Mouse (Mus musculus) bone marrow, adult 2 months (tissue): ENCODE measurements around the gene Scgb2b26. TPM values are rescaled to one million over a fixed set of nuclear protein-coding genes. Genes with fewer than 3 reads are reported as not detected.
"Not testable (repeated sequence)": the region's sequence is repeated elsewhere in the genome, so short reads cannot be mapped to it uniquely, and the experiment has no call there.

ENCODE experiments used
- H3K27ac ChIP-seq: fragments of 200-500 bp; 2 replicates; pipeline ENCODE4 v1.5.1; 2012; ENCODE audit warnings: low read depth, mild to moderate bottlenecking, control low read depth, inconsistent platforms, low read length; ENCODE audit not compliant: control insufficient read depth, poor library complexity, insufficient read depth
- H3K4me1 ChIP-seq: fragments of 200-500 bp; 2 replicates; pipeline ENCODE4 v1.6.1; 2011; ENCODE audit warnings: low read length; ENCODE audit not compliant: control insufficient read depth, insufficient read depth
- H3K4me3 ChIP-seq: fragments of 200-500 bp; replicated peaks from 2 replicates; pipeline ENCODE3; 2011; ENCODE audit warnings: mild to moderate bottlenecking, low read depth, low read length, control low read depth; ENCODE audit not compliant: control insufficient read depth
- CTCF ChIP-seq: fragments of 200-500 bp; IDR thresholded peaks from 2 replicates; pipeline ENCODE4 v1.5.1; 2011; ENCODE audit warnings: low read length, control low read depth; ENCODE audit not compliant: control insufficient read depth, insufficient read depth
- POLR2A ChIP-seq: fragments of 200-500 bp; IDR thresholded peaks from 2 replicates; pipeline ENCODE4 v1.6.1; 2011; ENCODE audit warnings: low read depth, mild to moderate bottlenecking, control low read depth, low read length, borderline replicate concordance; ENCODE audit not compliant: control insufficient read depth
- WGBS: fragments of 180-500 bp; shearing (Covaris S2); methylation state at CpG from one replicate; pipeline ENCODE4 v1.1.7; 2018; 5-methylcytosine and 5-hydroxymethylcytosine counted together
- polyA plus RNA-seq: library from polyadenylated mRNA; stranded (reverse); fragments of >200 nt; gene quantifications from 2 replicates; pipeline ENCODE4 v1.2.4, GENCODE M21; 2011; ENCODE audit warnings: low replicate concordance; ENCODE audit not compliant: missing spikeins, insufficient read depth, insufficient read length

The Scgb2b26 gene
- polyA plus RNA-seq, result not detected in 2 replicates

DNA sequence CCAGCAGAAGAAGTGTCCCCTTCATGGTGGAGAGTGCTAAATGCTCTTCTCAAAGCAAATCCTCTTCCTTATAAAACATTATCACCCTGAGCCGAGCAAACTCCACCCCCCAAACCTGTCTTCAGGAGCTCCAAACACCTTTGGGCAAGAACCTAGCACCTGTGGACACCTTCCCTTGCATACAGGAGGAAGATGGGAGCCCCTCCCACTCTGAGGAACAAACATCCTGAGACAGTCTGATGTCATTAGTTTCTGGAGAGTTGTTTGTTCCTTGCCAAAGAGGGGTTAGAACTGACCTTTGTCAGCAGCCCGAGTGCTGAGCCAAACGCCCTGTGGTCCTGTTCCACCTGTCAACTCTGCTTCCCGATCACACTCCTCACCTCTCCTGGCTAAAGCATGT, at the start of gene Scgb2b26:
Scgb2b26 (minus strand) TSS at position 101 of the 400 bp plus-strand sequence.
- no peak for TF ChIP-seq POLR2A
- no peak for TF ChIP-seq CTCF
- WGBS, result 73% methylated on average over 4 of the region's 4 CpGs
- H3K4me1 ChIP-seq, result no peaks in the 10 kb centered on the region
- H3K27ac ChIP-seq, result no peak within 1 kb of the TSS
- no peak within 1 kb of the TSS for H3K4me3 ChIP-seq

DNA sequence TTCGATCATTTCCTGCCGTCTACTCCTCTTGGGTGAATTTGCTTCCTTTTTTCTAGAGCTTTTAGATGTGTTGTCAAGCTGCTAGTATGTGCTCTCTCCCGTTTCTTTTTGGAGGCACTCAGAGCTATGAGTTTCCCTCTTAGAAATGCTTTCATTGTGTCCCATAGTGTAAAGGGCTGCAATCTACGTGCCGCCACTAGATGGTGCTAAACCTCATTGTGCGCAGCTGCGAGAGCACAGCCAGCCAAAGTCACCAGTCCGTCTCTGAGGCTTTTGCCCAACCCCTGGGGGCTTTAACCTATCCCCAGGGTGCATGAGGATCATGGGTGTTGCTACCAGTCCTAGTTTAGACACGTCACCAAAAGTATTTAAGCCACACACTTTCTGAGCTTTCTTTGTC, 37.4 kb upstream of the Scgb2b26 start:
- peak; percentile 44; the same call in 1 of the 2 replicates for TF ChIP-seq CTCF
- H3K4me3 ChIP-seq, H3K27ac ChIP-seq, H3K4me1 ChIP-seq: not testable (repeated sequence)
- WGBS, result 14% methylated on average over 8 of the region's 9 CpGs

DNA sequence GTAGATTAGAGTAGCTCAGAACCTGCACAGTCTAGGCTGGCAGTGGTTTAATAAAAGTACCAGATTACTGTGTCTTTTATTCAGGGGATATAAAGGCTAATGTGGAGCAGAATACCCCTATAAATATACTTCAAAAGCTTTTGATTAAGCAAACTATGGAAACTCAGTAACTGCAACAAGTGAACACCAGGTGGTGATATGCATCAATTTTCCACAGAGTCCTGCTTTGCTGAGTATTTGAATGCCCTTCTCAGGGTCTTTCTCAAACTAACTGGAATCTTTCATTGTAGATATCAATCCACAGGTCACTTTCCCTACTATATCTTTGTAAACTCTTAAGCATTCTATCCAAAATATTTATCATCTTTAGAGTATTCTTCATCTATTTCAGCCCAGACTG, 41.9 kb downstream of the Scgb2b26 start:
- TF ChIP-seq CTCF (no peak), POLR2A (no peak)

DNA sequence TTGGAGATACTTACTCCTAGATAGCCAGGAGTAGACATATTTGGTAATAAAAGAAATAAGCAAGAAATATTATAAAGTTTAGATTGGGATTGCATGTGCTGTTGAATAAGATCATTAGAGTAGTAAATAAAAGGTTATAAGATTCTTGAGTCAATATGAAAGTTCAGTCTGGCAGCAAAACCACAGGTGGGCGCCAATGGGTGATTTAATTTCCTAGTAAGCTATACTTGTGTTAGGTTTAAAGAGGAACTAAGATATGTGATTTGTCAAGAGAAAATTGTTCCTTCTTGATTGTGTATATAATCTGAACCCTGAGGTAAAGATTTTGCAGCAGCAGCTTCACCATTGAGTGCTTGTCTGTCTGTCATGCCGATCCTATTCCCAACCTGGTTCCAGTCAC, 44.0 kb downstream of the Scgb2b26 start:
- 72% methylated on average over 2 of the region's 2 CpGs for WGBS
- Histone ChIP-seq H3K4me1 (peaks cover 3% of the 10 kb centered on the region), H3K27ac (no peak overlapping the region), H3K4me3 (no peak overlapping the region)
- no peak for TF ChIP-seq CTCF

More for the DNA sequence above, 41.9 kb downstream of the Scgb2b26 start:
- H3K4me1 ChIP-seq, result peaks cover 3% of the 10 kb centered on the region
- no peak overlapping the region for H3K4me3 ChIP-seq
- H3K27ac ChIP-seq, result no peak overlapping the region

DNA sequence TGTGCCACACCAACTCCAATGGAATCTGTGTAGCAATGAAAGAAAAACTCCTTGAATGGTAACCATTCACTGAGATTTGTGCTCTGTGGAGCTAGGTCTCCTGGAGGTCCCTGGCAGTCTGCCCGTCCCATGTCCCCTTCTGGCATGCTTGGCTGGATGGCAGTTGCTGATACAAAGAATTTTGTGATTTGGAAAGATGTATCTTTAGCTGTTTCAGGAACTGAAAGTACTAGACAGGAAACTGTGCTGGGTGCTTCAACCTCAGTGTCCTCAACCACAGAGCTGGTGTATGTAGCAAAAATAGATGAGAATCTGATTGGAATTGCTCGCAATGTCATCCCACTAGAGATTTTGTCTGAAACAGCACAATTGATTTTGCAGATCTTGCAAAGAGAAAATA, 44.8 kb downstream of the Scgb2b26 start:
- no peak for TF ChIP-seq CTCF
- TF ChIP-seq POLR2A, result no peak
- H3K4me1 ChIP-seq, result peaks cover 3% of the 10 kb centered on the region
- 38% methylated on average over 2 of the region's 2 CpGs for WGBS

More for the DNA sequence above, 44.8 kb downstream of the Scgb2b26 start:
- H3K27ac ChIP-seq, result no peak overlapping the region
- no peak overlapping the region for H3K4me3 ChIP-seq

Other genes with a start within 250 kb of the Scgb2b26 start
- gene Scgb2b24, start 205.7 kb downstream of the Scgb2b26 start, polyA plus RNA-seq, result not detected in 2 replicates
- not detected in 2 replicates for gene Scgb1b24, start 201.2 kb downstream of the Scgb2b26 start, polyA plus RNA-seq
- gene Scgb2b27, start 68.9 kb upstream of the Scgb2b26 start, polyA plus RNA-seq, result not detected in 2 replicates
- not detected in 2 replicates for gene Scgb1b27, start 76.4 kb upstream of the Scgb2b26 start, polyA plus RNA-seq
- not detected in 2 replicates for gene Scgb1b30, start 150.4 kb upstream of the Scgb2b26 start, polyA plus RNA-seq
- 2.3 TPM in 1 of 2 replicates, not detected in the other for gene Wtip, start 188.2 kb upstream of the Scgb2b26 start, polyA plus RNA-seq
- 50.3 and 72.5 TPM in 2 replicates for gene Uba2, start 224.6 kb upstream of the Scgb2b26 start, polyA plus RNA-seq